Mouse (Mus musculus): ENCODE measurements at regions not wholly inside any gene's neighbourhood (a gene's known extent, or its start where the extent isn't known, plus 50 kb on each side); places are given as distances from the start of the nearest gene placed in this dataset.

DNA sequence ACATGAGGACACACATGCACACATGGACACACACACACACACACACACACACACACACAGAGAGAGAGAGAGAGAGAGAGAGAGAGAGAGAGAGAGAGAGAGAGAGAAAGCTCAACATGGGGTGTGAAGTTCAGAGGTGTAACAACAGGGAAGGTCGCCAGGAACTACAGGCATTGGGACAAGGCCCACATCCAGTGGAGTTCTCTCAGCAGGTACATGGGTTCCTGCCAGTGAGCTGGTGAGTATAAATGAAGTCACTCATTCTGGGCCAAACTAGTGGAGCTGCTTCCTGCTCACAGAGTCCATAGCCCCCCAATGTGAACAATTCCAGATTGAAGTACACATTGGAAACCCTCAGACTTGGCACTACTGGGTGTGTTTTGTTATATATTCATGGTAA is 366.3 kb downstream of the Fat4 start:
- dilution Hi-C loops (cut with MboI; ENCODE audit: extremely low pct_ligation_motif_present, extremely low pct_unique_long_range_greater_than_20kb, low sequenced_read_pairs): no loop called here
- in situ Hi-C loops (cut with MboI; ENCODE audit: low pct_ligation_motif_present, low pct_unique_long_range_greater_than_20kb, low sequenced_read_pairs): no loop called here
- Histone ChIP-seq H3K4me1 (ENCODE audit: control insufficient read depth in 1 of 2, insufficient read depth in 2 of 2) (peaks cover 0 to 7% of the 10 kb centered on the region in 2 experiments; a peak in 1 of 4 replicates), H3K9me3 (replicated peaks; ENCODE audit: low read length) (no peaks in the 10 kb centered on the region), H3K36me3 (replicated peaks in 1 of 2; ENCODE audit: control insufficient read depth in 1 of 2, insufficient read depth in 1 of 2, low read length in 1 of 2) (no peaks in the 10 kb centered on the region), H3K27me3 (replicated peaks) (no peaks in the 10 kb centered on the region), H3K4me2 (ENCODE audit: insufficient read depth, low read depth, poor library complexity, severe bottlenecking) (no peak overlapping the region), H3K27ac (ENCODE audit: insufficient read depth, low read depth) (no peak overlapping the region), H3K9ac (ENCODE audit: insufficient read depth, low read depth) (no peak overlapping the region), H3K79me2 (replicated peaks; ENCODE audit: control insufficient read depth, extremely low read depth, insufficient read depth, poor library complexity, severe bottlenecking) (no peaks in the 10 kb centered on the region), H3K4me3 (replicated peaks in 1 of 3; ENCODE audit: low read depth in 2 of 3, low read length in 2 of 3, poor library complexity in 1 of 3) (no peak overlapping the region)
- no peak for DNase-seq (ENCODE audit: extremely low read depth)
- no peak for TF ChIP-seq ZKSCAN1 (IDR thresholded peaks at IDR 0.05; ENCODE audit: borderline replicate concordance, low read depth, low read length)
- no peak for TF ChIP-seq JUND (conservative IDR thresholded peaks at IDR 0.05; ENCODE audit: low read depth, low read length)
- no peak for TF ChIP-seq CHD1 (IDR thresholded peaks at IDR 0.05; ENCODE audit: low read depth, low read length)
- no peak for TF ChIP-seq RCOR1 (conservative IDR thresholded peaks at IDR 0.05; ENCODE audit: low read depth, low read length)
- no peak for TF ChIP-seq RAD21 (IDR thresholded peaks at IDR 0.05; ENCODE audit: low read depth, low read length)
- no peak for TF ChIP-seq TCF12 (IDR thresholded peaks at IDR 0.05; ENCODE audit: low read depth, low read length)
- no peak for TF ChIP-seq USF2 (conservative IDR thresholded peaks at IDR 0.05; ENCODE audit: low read depth, low read length)
- no peak for TF ChIP-seq NELFE (IDR thresholded peaks at IDR 0.05; ENCODE audit: low read depth, low read length)
- no peak for TF ChIP-seq EP300 (IDR thresholded peaks at IDR 0.05; ENCODE audit: low read length)

DNA sequence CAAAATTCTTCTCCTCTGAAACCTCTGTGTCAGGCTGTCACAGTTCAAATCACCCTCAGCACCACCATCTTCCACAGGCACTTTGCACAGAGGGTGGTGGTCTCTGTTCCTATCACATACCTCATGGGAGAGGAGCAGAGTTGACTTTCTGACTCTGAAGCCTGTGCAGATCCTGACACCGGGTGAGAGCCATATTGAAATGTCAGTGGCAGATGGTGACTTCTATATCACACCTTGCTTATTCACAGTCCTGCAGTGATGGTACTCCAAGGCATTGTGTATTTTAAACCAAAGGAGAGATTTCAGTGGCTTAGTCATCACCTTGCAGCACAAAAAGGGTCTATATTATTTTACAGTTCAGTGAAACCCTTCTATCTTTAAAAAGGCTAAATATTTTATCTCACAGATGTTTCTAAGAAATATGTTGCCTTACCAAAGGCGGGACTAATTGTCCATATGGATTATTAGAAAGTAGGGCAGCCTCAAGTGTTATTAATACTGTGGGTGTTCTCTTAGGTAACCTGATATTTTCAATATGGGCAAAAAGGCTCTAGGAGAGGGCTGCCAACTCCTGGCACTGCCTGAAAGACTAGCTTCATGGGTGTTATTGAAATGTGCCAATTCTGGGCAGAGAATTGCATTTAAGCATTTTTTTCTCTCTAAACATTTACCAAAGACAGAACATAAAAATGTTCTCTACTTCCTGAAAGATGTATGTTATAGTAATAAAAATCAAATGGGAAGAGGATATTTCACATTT is 378.1 kb downstream of the Fat4 start:
- in situ Hi-C loops (cut with MboI; ENCODE audit: low pct_ligation_motif_present, low pct_unique_long_range_greater_than_20kb, low sequenced_read_pairs) (no loop called here), dilution Hi-C loops (cut with MboI; ENCODE audit: extremely low pct_ligation_motif_present, extremely low pct_unique_long_range_greater_than_20kb, low sequenced_read_pairs) (no loop called here)
- no peak for TF ChIP-seq CTCF (conservative IDR thresholded peaks at IDR 0.05 in 1 of 2, IDR thresholded peaks at IDR 0.05 in 1 of 2; ENCODE audit: low read depth in 2 of 2, low read length in 2 of 2)
- TF ChIP-seq KAT2A (IDR thresholded peaks at IDR 0.05; ENCODE audit: insufficient replicate concordance, low read length): no peak
- no peak for TF ChIP-seq JUN (IDR thresholded peaks at IDR 0.05; ENCODE audit: insufficient read depth, low read depth, low read length)
- no peak for TF ChIP-seq UBTF (IDR thresholded peaks at IDR 0.05; ENCODE audit: low read depth, low read length)
- TF ChIP-seq BHLHE40 (IDR thresholded peaks at IDR 0.05; ENCODE audit: low read depth, low read length): no peak
- no peak for TF ChIP-seq ZMIZ1 (IDR thresholded peaks at IDR 0.05; ENCODE audit: low read depth, low read length)
- TF ChIP-seq ELF1 (IDR thresholded peaks at IDR 0.05; ENCODE audit: low read depth, low read length): no peak
- no peak for TF ChIP-seq CHD2 (IDR thresholded peaks at IDR 0.05; ENCODE audit: low read length)
- TF ChIP-seq JUND (conservative IDR thresholded peaks at IDR 0.05; ENCODE audit: low read depth, low read length): no peak
- no peak for TF ChIP-seq IRF4 (IDR thresholded peaks at IDR 0.05; ENCODE audit: low read depth, low read length)
- TF ChIP-seq MAZ (IDR thresholded peaks at IDR 0.05; ENCODE audit: low read depth, low read length): no peak
- no peak for TF ChIP-seq ZNF384 (IDR thresholded peaks at IDR 0.05; ENCODE audit: low read depth, low read length)
- TF ChIP-seq POLR2AphosphoS2 (IDR thresholded peaks at IDR 0.05; ENCODE audit: low read depth, low read length): no peak
- no peak overlapping the region for H3K4me3 ChIP-seq (replicated peaks in 1 of 3; ENCODE audit: low read depth in 2 of 3, low read length in 2 of 3, poor library complexity in 1 of 3)
- H3K27ac ChIP-seq (ENCODE audit: insufficient read depth, low read depth): no peak overlapping the region
- no peak for DNase-seq (ENCODE audit: extremely low read depth)
- no peaks in the 10 kb centered on the region for H3K79me2 ChIP-seq (replicated peaks; ENCODE audit: control insufficient read depth, extremely low read depth, insufficient read depth, poor library complexity, severe bottlenecking)
- H3K27me3 ChIP-seq (replicated peaks): no peaks in the 10 kb centered on the region
- no peaks in the 10 kb centered on the region for H3K9me3 ChIP-seq (replicated peaks; ENCODE audit: low read length)
- no peak overlapping the region for H3K9ac ChIP-seq (ENCODE audit: insufficient read depth, low read depth)
- H3K4me2 ChIP-seq (ENCODE audit: insufficient read depth, low read depth, poor library complexity, severe bottlenecking): no peak overlapping the region
- no peaks in the 10 kb centered on the region for H3K36me3 ChIP-seq (replicated peaks in 1 of 2; ENCODE audit: control insufficient read depth in 1 of 2, insufficient read depth in 1 of 2, low read length in 1 of 2)
- H3K4me1 ChIP-seq (ENCODE audit: control insufficient read depth in 1 of 2, insufficient read depth in 2 of 2): peaks cover 0 to 31% of the 10 kb centered on the region in 2 experiments; a peak in 2 of 4 replicates
